Mouse (Mus musculus): ENCODE measurements around the gene Dnaja3. TPM values are rescaled to one million over a fixed set of nuclear protein-coding genes. Genes with fewer than 3 reads are reported as not detected.

The Dnaja3 gene
- total and polyA plus RNA-seq, 2 experiments from 2014 or later, result 49.6 to 52.9 TPM

DNA sequence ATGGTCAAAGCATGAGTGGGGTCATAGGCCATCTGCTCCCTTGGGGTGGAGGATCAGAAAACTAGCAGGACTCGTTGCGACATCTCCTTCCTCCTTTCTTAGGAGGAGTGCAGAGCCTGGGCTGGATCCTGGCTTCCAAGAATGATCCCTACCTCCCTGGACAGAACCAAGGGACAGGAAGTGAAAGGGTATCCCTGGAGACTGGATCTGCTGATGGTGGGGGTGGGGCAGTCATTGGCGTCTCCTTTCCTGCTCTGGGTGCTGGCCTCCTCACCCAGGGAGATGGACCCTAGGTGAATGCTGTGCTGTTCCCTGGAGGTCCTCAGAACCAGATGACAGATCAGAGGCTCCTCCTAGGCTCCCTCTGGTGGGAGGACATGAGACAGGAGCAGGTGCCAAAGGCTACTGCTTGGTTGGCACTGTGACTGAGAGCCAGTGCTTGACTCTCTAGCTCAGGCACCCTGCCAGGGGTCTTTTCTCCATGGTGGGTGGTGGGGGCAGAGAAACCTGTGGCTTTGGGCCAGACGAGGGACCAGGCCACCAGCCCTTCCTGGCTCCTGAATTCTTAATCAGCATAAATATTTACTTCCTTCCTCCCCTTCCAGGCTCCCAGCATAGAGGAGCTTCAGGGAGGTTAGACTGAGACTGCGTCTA, 33.2 kb upstream of the Dnaja3 start:
- H3K4me3 ChIP-seq (ENCODE audit: low read length), result no peak overlapping the region
- H3K27me3 ChIP-seq (ENCODE audit: insufficient read depth, low read length), result no peaks in the 10 kb centered on the region
- TF ChIP-seq CTCF (IDR thresholded peaks at IDR 0.05; ENCODE audit: low read depth), result peak; percentile 71
- 39% methylated on average over 5 of the region's 5 CpGs for WGBS
- no peak for ATAC-seq
- no peaks in the 10 kb centered on the region for H3K9me3 ChIP-seq (ENCODE audit: low read length)
- no peak overlapping the region for H3K4me2 ChIP-seq (ENCODE audit: low read depth, low read length)
- H3K27ac ChIP-seq, result peak overlapping the region; percentile 2; the same call in 1 of the 2 replicates
- DNase-seq (ENCODE audit: low spot score), result peak; percentile 74
- peaks cover 22% of the 10 kb centered on the region for H3K4me1 ChIP-seq (ENCODE audit: insufficient read depth, low read length)
- H3K36me3 ChIP-seq (ENCODE audit: insufficient read depth, low read length), result peaks cover 10% of the 10 kb centered on the region
- no peak overlapping the region for H3K9ac ChIP-seq (replicated peaks; ENCODE audit: low read length)

DNA sequence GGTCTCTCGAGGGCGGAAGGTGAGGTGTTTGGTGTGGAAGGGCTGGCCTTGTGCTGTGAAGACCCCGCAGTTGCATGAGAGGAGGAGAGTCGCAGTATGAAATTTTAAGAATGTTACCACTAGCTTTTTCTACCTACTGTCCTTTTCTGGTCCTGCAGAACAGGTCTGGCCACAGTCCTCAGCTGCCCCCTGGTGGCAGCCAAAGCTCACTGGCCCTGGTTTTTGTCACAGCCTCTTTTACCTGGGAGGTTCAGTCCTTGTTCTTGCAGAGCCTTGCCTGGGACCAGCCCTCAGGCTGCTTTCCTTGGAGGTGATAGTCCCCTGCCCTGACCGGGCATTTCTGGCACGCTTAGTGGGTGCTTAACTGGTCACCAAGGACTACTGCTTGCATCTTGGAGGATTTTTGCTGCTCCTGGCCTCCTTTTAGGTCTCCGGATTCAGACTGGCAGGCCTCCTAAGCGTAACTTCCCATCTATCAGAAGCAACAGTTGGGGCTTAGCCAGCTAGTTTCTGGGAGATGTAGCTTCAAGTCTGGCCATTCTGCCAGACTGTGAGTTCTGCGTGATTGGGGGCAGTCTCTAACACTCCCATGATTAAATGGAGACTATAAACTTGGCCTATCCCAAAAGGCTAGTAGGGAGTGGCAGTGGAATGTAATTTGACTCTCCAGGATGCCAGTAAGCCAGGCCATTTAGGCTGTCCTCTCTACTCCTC, 31.8 kb upstream of the Dnaja3 start:
- peak; percentile 98 for TF ChIP-seq CTCF (IDR thresholded peaks at IDR 0.05; ENCODE audit: low read depth)
- no peaks in the 10 kb centered on the region for H3K27me3 ChIP-seq (ENCODE audit: insufficient read depth, low read length)

GRCm38 (mm10) chr16:4608532-4609059, 31.2 kb upstream of the Dnaja3 start:
- 87% methylated on average over 19 of the region's 19 CpGs for WGBS
- no peak overlapping the region for H3K4me3 ChIP-seq (ENCODE audit: low read length)
- no peak for ATAC-seq
- no peaks in the 10 kb centered on the region for H3K27me3 ChIP-seq (ENCODE audit: insufficient read depth, low read length)
- H3K9ac ChIP-seq (replicated peaks; ENCODE audit: low read length), result no peak overlapping the region
- TF ChIP-seq CTCF (IDR thresholded peaks at IDR 0.05; ENCODE audit: low read depth), result no peak
- H3K4me1 ChIP-seq (ENCODE audit: insufficient read depth, low read length), result peaks cover 15% of the 10 kb centered on the region; the same call in 1 of the 2 replicates
- H3K36me3 ChIP-seq (ENCODE audit: insufficient read depth, low read length), result peaks cover 23% of the 10 kb centered on the region
- H3K27ac ChIP-seq, result no peak overlapping the region
- no peak for DNase-seq (ENCODE audit: low spot score)
- H3K9me3 ChIP-seq (ENCODE audit: low read length), result no peaks in the 10 kb centered on the region
- no peak overlapping the region for H3K4me2 ChIP-seq (ENCODE audit: low read depth, low read length)

More for the DNA sequence above, 31.8 kb upstream of the Dnaja3 start:
- ATAC-seq (peak; percentile 64), DNase-seq (ENCODE audit: low spot score) (peak; percentile 91)
- H3K9ac ChIP-seq (replicated peaks; ENCODE audit: low read length), result no peak overlapping the region
- H3K4me2 ChIP-seq (ENCODE audit: low read depth, low read length), result no peak overlapping the region
- 52% methylated on average over 9 of the region's 9 CpGs for WGBS
- H3K36me3 ChIP-seq (ENCODE audit: insufficient read depth, low read length), result peaks cover 16% of the 10 kb centered on the region
- H3K27ac ChIP-seq, result 0 out of 2 replicates have a peak overlapping the region, but pooled peaks have one; percentile 1
- H3K4me1 ChIP-seq (ENCODE audit: insufficient read depth, low read length), result peaks cover 21% of the 10 kb centered on the region
- no peaks in the 10 kb centered on the region for H3K9me3 ChIP-seq (ENCODE audit: low read length)
- H3K4me3 ChIP-seq (ENCODE audit: low read length), result no peak overlapping the region

DNA sequence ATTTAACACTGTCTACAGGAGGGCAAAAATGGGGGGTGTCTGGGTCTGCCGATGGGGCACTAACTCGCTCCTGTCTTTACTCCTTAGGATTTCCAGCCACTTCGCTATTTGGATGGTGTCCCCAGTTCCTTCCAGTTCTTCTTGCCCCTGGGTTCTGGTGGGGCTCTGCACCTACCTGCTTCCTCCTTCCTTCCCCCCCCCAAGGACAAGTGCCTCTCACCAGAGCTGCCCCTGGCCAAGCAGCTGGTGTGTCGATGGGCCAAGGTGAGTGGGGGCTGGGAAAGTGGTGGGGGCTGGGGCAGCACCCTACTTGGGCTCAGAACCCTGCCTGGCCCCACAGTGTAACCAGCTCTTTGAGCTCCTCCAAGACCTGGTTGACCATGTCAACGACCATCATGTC, 28.6 kb upstream of the Dnaja3 start:
- no peak overlapping the region for H3K27ac ChIP-seq
- H3K4me2 ChIP-seq (ENCODE audit: low read depth, low read length), result no peak overlapping the region
- ATAC-seq, result no peak
- 97% methylated on average over 5 of the region's 5 CpGs for WGBS
- no peak for DNase-seq (ENCODE audit: low spot score)
- peaks cover 9% of the 10 kb centered on the region; the same call in 1 of the 2 replicates for H3K4me1 ChIP-seq (ENCODE audit: insufficient read depth, low read length)
- H3K36me3 ChIP-seq (ENCODE audit: insufficient read depth, low read length), result peaks cover 35% of the 10 kb centered on the region
- TF ChIP-seq CTCF (IDR thresholded peaks at IDR 0.05; ENCODE audit: low read depth), result no peak
- H3K9me3 ChIP-seq (ENCODE audit: low read length), result no peaks in the 10 kb centered on the region
- no peaks in the 10 kb centered on the region for H3K27me3 ChIP-seq (ENCODE audit: insufficient read depth, low read length)
- no peak overlapping the region for H3K4me3 ChIP-seq (ENCODE audit: low read length)
- no peak overlapping the region for H3K9ac ChIP-seq (replicated peaks; ENCODE audit: low read length)

DNA sequence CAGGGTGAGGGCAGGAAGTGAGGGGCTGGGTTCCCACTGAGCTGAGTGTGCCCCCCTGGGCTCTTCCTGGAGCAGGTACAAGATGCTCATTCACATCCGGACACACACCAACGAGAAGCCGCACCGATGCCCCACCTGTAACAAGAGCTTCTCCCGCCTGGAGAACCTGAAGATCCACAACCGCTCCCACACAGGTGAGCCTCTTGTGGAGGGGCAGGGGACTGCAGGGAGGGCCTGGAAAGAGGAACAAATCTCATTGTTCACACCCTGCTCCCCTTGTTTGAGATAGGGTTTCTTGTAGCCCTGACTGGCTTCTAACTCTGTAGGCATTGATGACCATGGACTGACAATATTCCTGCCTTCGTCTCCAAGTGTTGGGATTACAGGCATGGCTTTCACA, 28.1 kb upstream of the Dnaja3 start:
- ATAC-seq (no peak), DNase-seq (ENCODE audit: low spot score) (no peak)
- H3K9ac ChIP-seq (replicated peaks; ENCODE audit: low read length), result no peak overlapping the region
- H3K36me3 ChIP-seq (ENCODE audit: insufficient read depth, low read length), result peaks cover 35% of the 10 kb centered on the region
- H3K27me3 ChIP-seq (ENCODE audit: insufficient read depth, low read length), result no peaks in the 10 kb centered on the region
- H3K4me2 ChIP-seq (ENCODE audit: low read depth, low read length), result no peak overlapping the region
- H3K4me1 ChIP-seq (ENCODE audit: insufficient read depth, low read length), result peaks cover 4% of the 10 kb centered on the region; the same call in 1 of the 2 replicates
- peak; percentile 25; the same call in 1 of the 2 replicates for TF ChIP-seq CTCF (IDR thresholded peaks at IDR 0.05; ENCODE audit: low read depth)
- H3K4me3 ChIP-seq (ENCODE audit: low read length), result no peak overlapping the region
- H3K9me3 ChIP-seq (ENCODE audit: low read length), result no peaks in the 10 kb centered on the region
- WGBS, result 92% methylated on average over 7 of the region's 7 CpGs
- no peak overlapping the region for H3K27ac ChIP-seq

GRCm38 (mm10) chr16:4613736-4614135, 26.1 kb upstream of the Dnaja3 start:
- peaks cover 37% of the 10 kb centered on the region for H3K36me3 ChIP-seq (ENCODE audit: insufficient read depth, low read length)
- H3K4me3 ChIP-seq (ENCODE audit: low read length), result no peak overlapping the region
- DNase-seq (ENCODE audit: low spot score) (no peak), ATAC-seq (no peak)
- TF ChIP-seq CTCF (IDR thresholded peaks at IDR 0.05; ENCODE audit: low read depth), result no peak
- H3K4me1 ChIP-seq (ENCODE audit: insufficient read depth, low read length), result no peaks in the 10 kb centered on the region
- WGBS, result 93% methylated on average over 9 of the region's 9 CpGs
- H3K4me2 ChIP-seq (ENCODE audit: low read depth, low read length), result no peak overlapping the region
- no peak overlapping the region for H3K9ac ChIP-seq (replicated peaks; ENCODE audit: low read length)
- H3K27me3 ChIP-seq (ENCODE audit: insufficient read depth, low read length), result no peaks in the 10 kb centered on the region
- no peak overlapping the region for H3K27ac ChIP-seq
- H3K9me3 ChIP-seq (ENCODE audit: low read length), result no peaks in the 10 kb centered on the region

All from hindbrain, postnatal 0 days (tissue).